Mouse (Mus musculus): ENCODE measurements around the gene Cdh4. TPM values are rescaled to one million over a fixed set of nuclear protein-coding genes. Genes with fewer than 3 reads are reported as not detected.

Cdh4 gene
- polyA plus RNA-seq, 1 experiment from 2014 or later: 29.8 TPM

- H3K9ac ChIP-seq (replicated peaks; ENCODE audit: low read depth, low read length): no peak overlapping the region
- H3K27ac ChIP-seq (ENCODE audit: low read depth, low read length): no peak overlapping the region
- peak; percentile 71 for ATAC-seq (ENCODE audit: low read depth)
- WGBS: 20% methylated on average over 6 of the region's 6 CpGs
- H3K4me2 ChIP-seq (ENCODE audit: low read depth, low read length): no peak overlapping the region
- H3K27me3 ChIP-seq (ENCODE audit: control insufficient read depth, insufficient read depth, low read length): no peaks in the 10 kb centered on the region
- no peak overlapping the region for H3K4me3 ChIP-seq (ENCODE audit: low read depth, low read length)
- no peaks in the 10 kb centered on the region for H3K36me3 ChIP-seq (ENCODE audit: control insufficient read depth, insufficient read depth, low read length)
- H3K9me3 ChIP-seq (ENCODE audit: control insufficient read depth, low read length): no peaks in the 10 kb centered on the region
- peaks cover 24% of the 10 kb centered on the region for H3K4me1 ChIP-seq (ENCODE audit: control insufficient read depth, insufficient read depth, low read length)
These were observed 129.0 kb downstream of the Cdh4 start for GRCm38 (mm10) chr2:179571175-179571769.

- H3K27me3 ChIP-seq (ENCODE audit: control insufficient read depth, insufficient read depth, low read length): no peaks in the 10 kb centered on the region
- H3K9ac ChIP-seq (replicated peaks; ENCODE audit: low read depth, low read length): no peak overlapping the region
- no peak for ATAC-seq (ENCODE audit: low read depth)
- peaks cover 24% of the 10 kb centered on the region for H3K4me1 ChIP-seq (ENCODE audit: control insufficient read depth, insufficient read depth, low read length)
- no peaks in the 10 kb centered on the region for H3K9me3 ChIP-seq (ENCODE audit: control insufficient read depth, low read length)
- H3K27ac ChIP-seq (ENCODE audit: low read depth, low read length): no peak overlapping the region
- no peak overlapping the region for H3K4me3 ChIP-seq (ENCODE audit: low read depth, low read length)
- no peaks in the 10 kb centered on the region for H3K36me3 ChIP-seq (ENCODE audit: control insufficient read depth, insufficient read depth, low read length)
- H3K4me2 ChIP-seq (ENCODE audit: low read depth, low read length): no peak overlapping the region
- WGBS: 13% methylated on average over 11 of the region's 11 CpGs
These were observed 131.1 kb downstream of the Cdh4 start for GRCm38 (mm10) chr2:179573331-179573730.

GRCm38 (mm10) chr2:179573786-179574185 lies 131.6 kb downstream of the Cdh4 start:
- peaks cover 24% of the 10 kb centered on the region for H3K4me1 ChIP-seq (ENCODE audit: control insufficient read depth, insufficient read depth, low read length)
- H3K9ac ChIP-seq (replicated peaks; ENCODE audit: low read depth, low read length): no peak overlapping the region
- H3K9me3 ChIP-seq (ENCODE audit: control insufficient read depth, low read length): no peaks in the 10 kb centered on the region
- no peak overlapping the region for H3K4me3 ChIP-seq (ENCODE audit: low read depth, low read length)
- H3K4me2 ChIP-seq (ENCODE audit: low read depth, low read length): no peak overlapping the region
- ATAC-seq (ENCODE audit: low read depth): no peak
- no peaks in the 10 kb centered on the region for H3K36me3 ChIP-seq (ENCODE audit: control insufficient read depth, insufficient read depth, low read length)
- no peak overlapping the region for H3K27ac ChIP-seq (ENCODE audit: low read depth, low read length)
- WGBS: 35% methylated on average over 6 of the region's 6 CpGs
- no peaks in the 10 kb centered on the region for H3K27me3 ChIP-seq (ENCODE audit: control insufficient read depth, insufficient read depth, low read length)

DNA sequence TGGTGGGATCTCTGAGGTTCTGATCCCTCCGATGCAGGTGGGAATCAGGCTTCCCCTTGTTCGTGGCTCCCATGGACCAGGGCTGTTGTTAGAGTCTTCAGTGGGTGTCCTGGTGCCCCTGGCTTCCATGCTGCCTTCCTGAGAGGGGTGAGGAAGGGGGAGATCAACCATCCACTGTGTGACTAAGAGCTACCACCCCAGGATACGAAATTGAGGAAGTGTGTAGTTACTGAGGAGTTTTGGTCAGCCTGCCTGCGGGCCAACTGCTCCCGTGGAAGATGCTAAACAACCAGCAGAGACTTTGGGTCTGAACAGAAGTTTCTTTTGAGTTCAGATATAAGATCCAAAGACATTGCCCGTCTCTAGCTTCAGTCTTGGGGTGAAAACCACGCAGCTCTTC lies 133.4 kb downstream of the Cdh4 start:
- no peaks in the 10 kb centered on the region for H3K9me3 ChIP-seq (ENCODE audit: control insufficient read depth, low read length)
- H3K36me3 ChIP-seq (ENCODE audit: control insufficient read depth, insufficient read depth, low read length): no peaks in the 10 kb centered on the region
- H3K4me1 ChIP-seq (ENCODE audit: control insufficient read depth, insufficient read depth, low read length): peaks cover 17% of the 10 kb centered on the region
- no peak overlapping the region for H3K27ac ChIP-seq (ENCODE audit: low read depth, low read length)
- WGBS: 91% methylated on average over 7 of the region's 7 CpGs
- H3K9ac ChIP-seq (replicated peaks; ENCODE audit: low read depth, low read length): no peak overlapping the region
- H3K27me3 ChIP-seq (ENCODE audit: control insufficient read depth, insufficient read depth, low read length): no peaks in the 10 kb centered on the region
- no peak for ATAC-seq (ENCODE audit: low read depth)
- no peak overlapping the region for H3K4me2 ChIP-seq (ENCODE audit: low read depth, low read length)
- no peak overlapping the region for H3K4me3 ChIP-seq (ENCODE audit: low read depth, low read length)

DNA sequence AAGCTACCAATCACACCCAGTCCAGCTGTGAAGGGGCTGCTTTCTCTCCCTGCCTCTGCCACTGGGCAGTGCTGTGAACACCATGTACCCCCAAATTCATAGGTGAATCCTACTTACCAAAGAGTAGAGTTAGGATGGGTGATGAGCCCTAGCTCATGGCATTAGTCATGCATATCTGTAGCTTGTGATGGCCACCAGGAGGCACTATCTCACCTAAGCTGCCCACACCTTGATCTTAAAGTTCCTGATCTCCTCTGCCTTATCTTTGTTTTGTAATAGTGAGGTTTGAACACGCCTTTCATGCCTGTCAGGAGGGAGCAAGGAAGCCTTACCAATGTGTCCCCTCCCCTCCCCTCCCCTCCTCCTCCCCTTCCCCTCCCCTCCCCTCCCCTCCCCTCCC lies 134.0 kb downstream of the Cdh4 start:
- Histone ChIP-seq H3K27me3 (ENCODE audit: control insufficient read depth, insufficient read depth, low read length) (no peaks in the 10 kb centered on the region), H3K9me3 (ENCODE audit: control insufficient read depth, low read length) (no peaks in the 10 kb centered on the region), H3K4me1 (ENCODE audit: control insufficient read depth, insufficient read depth, low read length) (peaks cover 12% of the 10 kb centered on the region), H3K9ac (replicated peaks; ENCODE audit: low read depth, low read length) (no peak overlapping the region), H3K36me3 (ENCODE audit: control insufficient read depth, insufficient read depth, low read length) (no peaks in the 10 kb centered on the region), H3K4me2 (ENCODE audit: low read depth, low read length) (no peak overlapping the region), H3K4me3 (ENCODE audit: low read depth, low read length) (no peak overlapping the region), H3K27ac (ENCODE audit: low read depth, low read length) (no peak overlapping the region)
- 80% methylated on average over 1 of the region's 1 CpGs for whole genome bisulfite sequencing
- no peak for ATAC-seq (ENCODE audit: low read depth)

- no peaks in the 10 kb centered on the region for H3K27me3 ChIP-seq (ENCODE audit: control insufficient read depth, insufficient read depth, low read length)
- no peak overlapping the region for H3K9ac ChIP-seq (replicated peaks; ENCODE audit: low read depth, low read length)
- 59% methylated on average over 3 of the region's 3 CpGs for WGBS
- H3K4me3 ChIP-seq (ENCODE audit: low read depth, low read length): no peak overlapping the region
- ATAC-seq (ENCODE audit: low read depth): no peak
- no peak overlapping the region for H3K27ac ChIP-seq (ENCODE audit: low read depth, low read length)
- H3K4me2 ChIP-seq (ENCODE audit: low read depth, low read length): no peak overlapping the region
- peaks cover 7% of the 10 kb centered on the region for H3K4me1 ChIP-seq (ENCODE audit: control insufficient read depth, insufficient read depth, low read length)
- no peaks in the 10 kb centered on the region for H3K36me3 ChIP-seq (ENCODE audit: control insufficient read depth, insufficient read depth, low read length)
- no peaks in the 10 kb centered on the region for H3K9me3 ChIP-seq (ENCODE audit: control insufficient read depth, low read length)
These were observed 136.1 kb downstream of the Cdh4 start for GRCm38 (mm10) chr2:179578329-179578728.

GRCm38 (mm10) chr2:179578842-179579241 lies 136.6 kb downstream of the Cdh4 start:
- no peaks in the 10 kb centered on the region for H3K27me3 ChIP-seq (ENCODE audit: control insufficient read depth, insufficient read depth, low read length)
- WGBS: 54% methylated on average over 11 of the region's 11 CpGs
- no peaks in the 10 kb centered on the region for H3K9me3 ChIP-seq (ENCODE audit: control insufficient read depth, low read length)
- peaks cover 7% of the 10 kb centered on the region for H3K4me1 ChIP-seq (ENCODE audit: control insufficient read depth, insufficient read depth, low read length)
- no peak overlapping the region for H3K4me3 ChIP-seq (ENCODE audit: low read depth, low read length)
- H3K27ac ChIP-seq (ENCODE audit: low read depth, low read length): no peak overlapping the region
- H3K9ac ChIP-seq (replicated peaks; ENCODE audit: low read depth, low read length): no peak overlapping the region
- H3K4me2 ChIP-seq (ENCODE audit: low read depth, low read length): no peak overlapping the region
- H3K36me3 ChIP-seq (ENCODE audit: control insufficient read depth, insufficient read depth, low read length): no peaks in the 10 kb centered on the region
- no peak for ATAC-seq (ENCODE audit: low read depth)

GRCm38 (mm10) chr2:179580415-179580814 lies 138.2 kb downstream of the Cdh4 start:
- no peaks in the 10 kb centered on the region for H3K27me3 ChIP-seq (ENCODE audit: control insufficient read depth, insufficient read depth, low read length)
- ATAC-seq (ENCODE audit: low read depth): no peak
- no peak overlapping the region for H3K4me2 ChIP-seq (ENCODE audit: low read depth, low read length)
- no peak overlapping the region for H3K4me3 ChIP-seq (ENCODE audit: low read depth, low read length)
- no peak overlapping the region for H3K27ac ChIP-seq (ENCODE audit: low read depth, low read length)
- H3K9me3 ChIP-seq (ENCODE audit: control insufficient read depth, low read length): no peaks in the 10 kb centered on the region
- no peak overlapping the region for H3K9ac ChIP-seq (replicated peaks; ENCODE audit: low read depth, low read length)
- WGBS: 65% methylated on average over 4 of the region's 4 CpGs
- peaks cover 8% of the 10 kb centered on the region; the same call in 1 of the 2 replicates for H3K4me1 ChIP-seq (ENCODE audit: control insufficient read depth, insufficient read depth, low read length)
- H3K36me3 ChIP-seq (ENCODE audit: control insufficient read depth, insufficient read depth, low read length): no peaks in the 10 kb centered on the region

- H3K27ac ChIP-seq (ENCODE audit: low read depth, low read length): no peak overlapping the region
- no peak overlapping the region for H3K9ac ChIP-seq (replicated peaks; ENCODE audit: low read depth, low read length)
- ATAC-seq (ENCODE audit: low read depth): no peak
- no peaks in the 10 kb centered on the region for H3K27me3 ChIP-seq (ENCODE audit: control insufficient read depth, insufficient read depth, low read length)
- no peak overlapping the region for H3K4me3 ChIP-seq (ENCODE audit: low read depth, low read length)
- no peak overlapping the region for H3K4me2 ChIP-seq (ENCODE audit: low read depth, low read length)
- H3K36me3 ChIP-seq (ENCODE audit: control insufficient read depth, insufficient read depth, low read length): no peaks in the 10 kb centered on the region
- H3K4me1 ChIP-seq (ENCODE audit: control insufficient read depth, insufficient read depth, low read length): peaks cover 8% of the 10 kb centered on the region; the same call in 1 of the 2 replicates
- no peaks in the 10 kb centered on the region for H3K9me3 ChIP-seq (ENCODE audit: control insufficient read depth, low read length)
- WGBS: 47% methylated on average over 5 of the region's 5 CpGs
These were observed 138.8 kb downstream of the Cdh4 start for GRCm38 (mm10) chr2:179581058-179581457.
